Mouse (Mus musculus) limb, embryonic 12.5 days (tissue): Measurements from ENCODE around the gene Gtpbp2. TPM values are rescaled to one million over a fixed set of nuclear protein-coding genes. Genes with fewer than 3 reads are reported as not detected.

Experiments used
- ATAC-seq: fragments of 200-750 bp; cut with Nextera tagmentation; 2 replicates; pipeline ENCODE4 v1.8.0; 2017; ENCODE audit warnings: low read depth, moderate TSS enrichment; ENCODE audit not compliant: insufficient number of reproducible peaks, insufficient read depth, low FRiP score, low TSS enrichment
- H3K27ac ChIP-seq: fragments of 300-500 bp; sonication (generic); 2 replicates; pipeline ENCODE4 v1.5.1; 2016; ENCODE audit warnings: mild to moderate bottlenecking, moderate library complexity
- H3K27me3 ChIP-seq: fragments of 300-500 bp; sonication (generic); 2 replicates; pipeline ENCODE4 v1.6.1; 2016; ENCODE audit warnings: mild to moderate bottlenecking, moderate library complexity
- H3K36me3 ChIP-seq: fragments of 300-500 bp; sonication (generic); 2 replicates; pipeline ENCODE4 v1.6.1; 2016; ENCODE audit warnings: mild to moderate bottlenecking, moderate library complexity
- H3K4me1 ChIP-seq: fragments of 300-500 bp; sonication (generic); replicated peaks from 2 replicates; pipeline ENCODE4 v1.6.1; 2016
- H3K4me2 ChIP-seq: fragments of 300-500 bp; sonication (generic); 2 replicates; pipeline ENCODE4 v1.6.1; 2016; ENCODE audit warnings: mild to moderate bottlenecking, moderate library complexity
- H3K4me3 ChIP-seq: fragments of 300-500 bp; sonication (generic); replicated peaks from 2 replicates; pipeline ENCODE4 v1.5.1; 2016; ENCODE audit warnings: mild to moderate bottlenecking
- H3K9ac ChIP-seq: fragments of 300-500 bp; sonication (generic); replicated peaks from 2 replicates; pipeline ENCODE4 v1.6.1; 2016; ENCODE audit warnings: mild to moderate bottlenecking, moderate library complexity
- H3K9me3 ChIP-seq: fragments of 300-500 bp; sonication (generic); 2 replicates; pipeline ENCODE4 v1.6.1; 2016; ENCODE audit warnings: mild to moderate bottlenecking, moderate library complexity
- WGBS: fragments of 180-500 bp; shearing (Covaris S2); methylation state at CpG from one replicate; pipeline ENCODE4 v1.1.7; 2016; 5-methylcytosine and 5-hydroxymethylcytosine counted together
- polyA plus RNA-seq: library from polyadenylated mRNA; unstranded; fragments of >200 nt; fragmentation: Nextera tagmentation; extraction: Ambion mirVana; gene quantifications from 2 replicates; pipeline ENCODE4 v1.2.1, GENCODE M21; 2016

Gtpbp2 gene
- polyA plus RNA-seq, result 46.5 and 51.0 TPM in 2 replicates

DNA sequence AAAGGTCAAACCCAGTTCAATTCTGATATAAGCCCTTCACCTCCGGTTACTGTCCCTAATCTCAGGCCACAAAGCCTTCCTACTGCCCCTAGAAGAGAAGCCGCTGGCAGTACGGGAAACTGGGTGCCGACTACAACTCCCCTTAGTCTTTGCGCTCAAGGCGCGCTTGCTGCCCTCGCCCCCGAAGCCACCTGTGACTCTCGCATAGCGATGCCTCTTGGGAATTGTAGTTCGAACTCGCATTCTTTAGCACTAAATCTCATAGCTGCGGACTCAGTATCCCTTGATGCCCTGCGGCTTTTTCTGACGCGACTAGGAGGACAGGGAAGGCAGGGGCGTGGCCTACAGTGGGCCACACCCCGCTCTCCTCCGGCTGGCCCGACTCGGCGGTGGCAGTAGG is at the start of gene Gtpbp2:
Gene Gtpbp2 (plus strand): TSS at position 347 of the 400 bp plus-strand sequence.
- Histone ChIP-seq H3K36me3 (peaks cover 30% of the 10 kb centered on the region), H3K27ac (peak within 1 kb of the TSS; percentile 89), H3K4me2 (peak within 1 kb of the TSS; percentile 83), H3K9me3 (no peaks in the 10 kb centered on the region), H3K27me3 (no peaks in the 10 kb centered on the region), H3K9ac (peak within 1 kb of the TSS; percentile 67), H3K4me3 (peak within 1 kb of the TSS; percentile 73), H3K4me1 (peaks cover 22% of the 10 kb centered on the region)
- 1% methylated on average over 23 of the region's 23 CpGs for WGBS
- ATAC-seq, result peak; percentile 92

DNA sequence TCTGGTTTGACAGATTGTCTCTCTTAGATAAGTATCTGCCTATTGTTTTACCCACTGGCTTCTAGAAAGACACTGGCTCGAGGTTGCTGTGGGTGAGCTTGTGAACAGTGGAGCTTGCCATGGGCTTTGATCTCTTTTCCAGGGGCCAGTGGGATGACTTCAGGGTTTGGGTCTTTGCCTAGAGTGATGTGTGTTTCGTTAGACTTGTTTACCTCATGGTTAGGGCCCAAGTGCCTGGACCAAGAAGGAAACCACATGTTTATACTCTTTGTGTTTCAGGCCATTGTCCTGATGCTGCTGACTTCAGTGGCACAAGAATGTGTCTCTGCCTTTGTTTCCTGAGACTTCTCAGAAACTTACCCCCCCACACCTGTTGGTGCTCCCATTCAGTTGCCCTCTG is 45.3 kb upstream of the Gtpbp2 start:
- H3K9ac ChIP-seq, result 0 out of 2 replicates have a peak overlapping the region, but pooled peaks have one; percentile 31
- H3K9me3 ChIP-seq, result no peaks in the 10 kb centered on the region
- H3K27ac ChIP-seq, result peak overlapping the region; percentile 79
- H3K4me3 ChIP-seq, result no peak overlapping the region
- H3K4me1 ChIP-seq, result peaks cover 45% of the 10 kb centered on the region
- ATAC-seq, result no peak
- no peaks in the 10 kb centered on the region for H3K27me3 ChIP-seq
- H3K4me2 ChIP-seq, result peak overlapping the region; percentile 9; the same call in 1 of the 2 replicates
- WGBS, result 43% methylated on average over 2 of the region's 2 CpGs
- H3K36me3 ChIP-seq, result peaks cover 54% of the 10 kb centered on the region

DNA sequence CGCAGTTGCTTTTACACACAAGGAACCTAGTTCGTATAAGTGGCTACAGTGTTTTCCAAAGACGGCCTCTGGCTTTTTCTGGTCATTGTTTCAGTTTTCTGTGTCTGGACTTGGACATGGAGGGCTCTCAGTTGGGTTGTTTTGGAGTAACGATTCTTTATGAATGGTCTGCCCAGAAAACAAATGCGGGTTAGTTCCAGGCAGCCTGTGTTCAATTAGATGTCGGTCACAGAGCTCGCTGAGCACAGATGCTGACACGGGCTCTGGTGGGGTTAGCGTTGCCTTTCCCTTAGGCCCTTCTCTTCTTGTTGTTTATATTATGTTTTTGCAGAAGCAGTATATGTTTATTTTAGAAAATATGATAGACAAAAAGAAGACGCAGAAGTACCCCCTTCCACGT is 44.7 kb upstream of the Gtpbp2 start:
- 41% methylated on average over 11 of the region's 11 CpGs for WGBS
- Histone ChIP-seq H3K9ac (no peak overlapping the region), H3K4me3 (no peak overlapping the region), H3K4me2 (peak overlapping the region; percentile 9; the same call in 1 of the 2 replicates), H3K27ac (peak overlapping the region; percentile 79), H3K27me3 (no peaks in the 10 kb centered on the region), H3K36me3 (peaks cover 55% of the 10 kb centered on the region), H3K4me1 (peaks cover 45% of the 10 kb centered on the region), H3K9me3 (no peaks in the 10 kb centered on the region)
- ATAC-seq, result no peak

DNA sequence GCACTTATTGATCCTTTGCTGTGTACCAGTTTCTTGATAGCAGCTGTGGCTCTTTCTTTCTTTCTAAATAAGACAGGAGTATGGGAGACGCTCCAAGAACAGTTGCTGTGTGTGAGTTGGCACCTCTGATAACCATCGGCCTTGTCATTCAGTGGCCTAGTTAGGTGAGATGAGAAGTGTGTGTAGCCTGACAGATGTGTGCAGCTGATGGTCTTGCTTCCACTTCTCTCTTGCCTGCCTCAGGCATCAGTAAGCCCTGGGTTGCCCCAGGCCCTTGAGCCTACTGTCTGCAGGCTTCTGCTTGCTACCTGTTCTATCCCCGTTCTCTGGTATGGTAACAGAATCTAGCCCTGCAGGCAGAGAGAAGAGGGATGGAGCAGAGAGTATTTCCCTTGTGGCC is 44.0 kb upstream of the Gtpbp2 start:
- ATAC-seq, result no peak
- 0 out of 2 replicates have a peak overlapping the region, but pooled peaks have one; percentile 18 for H3K9ac ChIP-seq
- H3K4me2 ChIP-seq, result no peak overlapping the region
- no peaks in the 10 kb centered on the region for H3K9me3 ChIP-seq
- no peak overlapping the region for H3K4me3 ChIP-seq
- H3K36me3 ChIP-seq, result peaks cover 55% of the 10 kb centered on the region
- H3K27ac ChIP-seq, result 0 out of 2 replicates have a peak overlapping the region, but pooled peaks have one; percentile 79
- WGBS, result 79% methylated on average over 3 of the region's 3 CpGs
- peaks cover 39% of the 10 kb centered on the region for H3K4me1 ChIP-seq
- H3K27me3 ChIP-seq, result no peaks in the 10 kb centered on the region

DNA sequence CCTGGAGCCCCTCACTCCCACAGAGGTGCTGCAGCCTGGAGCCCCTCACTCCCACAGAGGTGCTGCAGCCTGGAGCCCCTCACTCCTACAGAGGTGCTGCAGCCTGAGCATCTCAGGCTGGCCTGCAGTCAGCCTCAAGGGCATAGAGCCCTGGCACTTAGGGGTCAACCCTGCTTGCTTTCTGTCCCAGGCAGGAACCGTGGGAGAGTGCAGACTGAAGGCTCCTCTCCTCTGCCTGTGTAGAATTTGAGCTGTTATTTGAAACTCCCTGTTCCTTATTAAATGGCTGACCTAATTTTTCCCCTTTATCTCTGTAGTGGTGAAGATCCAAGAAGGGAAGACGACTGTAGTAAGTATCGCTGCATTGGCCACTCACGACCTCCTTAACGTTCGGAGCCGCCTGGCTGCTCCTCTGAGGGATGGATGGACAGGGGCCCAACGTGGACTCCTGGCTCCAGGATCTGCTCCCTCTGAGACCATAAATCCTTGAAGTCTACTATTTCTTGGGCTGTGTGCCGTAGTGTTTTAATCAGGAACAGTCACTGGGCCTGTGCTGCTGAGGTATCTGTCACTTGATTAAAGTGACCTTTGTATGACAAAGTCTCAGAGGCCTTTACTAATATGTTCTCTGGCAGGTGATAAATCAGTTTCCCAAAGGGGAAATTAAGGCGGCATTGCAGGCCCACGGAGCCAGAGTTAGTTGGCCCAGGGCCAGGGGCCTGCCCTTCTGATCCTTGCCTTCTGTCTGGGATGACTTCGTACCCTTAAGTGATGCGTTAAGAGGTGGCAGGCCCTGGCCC is 43.0 kb upstream of the Gtpbp2 start:
- Histone ChIP-seq H3K27ac (peak overlapping the region; percentile 66; the same call in 1 of the 2 replicates), H3K27me3 (no peaks in the 10 kb centered on the region), H3K9ac (no peak overlapping the region), H3K36me3 (peaks cover 62% of the 10 kb centered on the region), H3K9me3 (no peaks in the 10 kb centered on the region), H3K4me2 (no peak overlapping the region), H3K4me1 (peaks cover 39% of the 10 kb centered on the region), H3K4me3 (no peak overlapping the region)
- no peak for ATAC-seq
- WGBS, result 32% methylated on average over 13 of the region's 13 CpGs

DNA sequence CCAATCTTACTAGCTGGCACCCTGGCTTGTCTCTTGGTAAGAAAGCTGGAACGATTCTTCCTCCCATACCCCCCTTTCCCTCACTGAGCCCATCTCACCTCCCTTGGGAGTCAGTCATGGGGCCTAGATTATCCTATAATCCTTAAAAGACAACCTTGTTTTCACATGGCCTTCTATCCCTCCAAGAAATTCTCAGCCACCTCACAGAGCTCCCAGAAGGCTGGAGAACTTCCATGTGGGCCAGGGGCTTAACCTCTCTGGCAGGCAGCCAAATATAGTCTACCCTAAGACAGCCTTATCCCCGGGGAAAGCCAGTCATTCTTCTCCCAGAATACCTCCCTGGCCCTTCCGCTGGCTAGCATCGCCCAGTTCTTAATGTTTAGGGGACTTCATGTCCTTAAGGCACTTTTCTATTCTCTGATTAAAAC is 42.4 kb upstream of the Gtpbp2 start:
- Histone ChIP-seq H3K4me3 (no peak overlapping the region), H3K27me3 (no peaks in the 10 kb centered on the region), H3K4me2 (no peak overlapping the region), H3K36me3 (peaks cover 65% of the 10 kb centered on the region), H3K4me1 (peaks cover 39% of the 10 kb centered on the region), H3K27ac (peak overlapping the region; percentile 32; the same call in 1 of the 2 replicates), H3K9ac (no peak overlapping the region), H3K9me3 (no peaks in the 10 kb centered on the region)
- ATAC-seq, result no peak
- WGBS, result 55% methylated on average over 4 of the region's 4 CpGs

DNA sequence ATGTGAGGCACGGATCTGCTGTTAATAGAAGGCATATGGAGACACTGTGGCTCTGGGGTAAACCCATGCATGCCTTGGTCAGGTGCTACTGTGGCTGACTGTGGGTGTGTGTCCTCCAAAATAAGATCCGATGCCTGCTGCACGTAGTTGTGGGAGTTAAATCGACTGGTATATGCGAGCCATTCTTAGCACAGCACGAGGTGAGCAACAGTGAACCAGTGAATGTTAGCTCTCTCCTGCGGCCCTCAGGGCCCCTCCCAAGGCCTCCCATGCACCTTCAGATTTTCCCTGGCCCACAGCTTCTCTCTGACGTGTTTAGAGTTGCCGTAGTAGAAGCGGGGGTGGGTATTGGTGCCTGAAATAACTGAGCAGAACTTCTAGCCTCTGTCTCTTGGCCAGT is 41.2 kb upstream of the Gtpbp2 start:
- Histone ChIP-seq H3K9ac (no peak overlapping the region), H3K4me2 (no peak overlapping the region), H3K4me3 (no peak overlapping the region), H3K27me3 (no peaks in the 10 kb centered on the region), H3K9me3 (no peaks in the 10 kb centered on the region), H3K27ac (no peak overlapping the region), H3K4me1 (peaks cover 35% of the 10 kb centered on the region), H3K36me3 (peaks cover 74% of the 10 kb centered on the region)
- ATAC-seq, result no peak
- WGBS, result 85% methylated on average over 10 of the region's 10 CpGs

DNA sequence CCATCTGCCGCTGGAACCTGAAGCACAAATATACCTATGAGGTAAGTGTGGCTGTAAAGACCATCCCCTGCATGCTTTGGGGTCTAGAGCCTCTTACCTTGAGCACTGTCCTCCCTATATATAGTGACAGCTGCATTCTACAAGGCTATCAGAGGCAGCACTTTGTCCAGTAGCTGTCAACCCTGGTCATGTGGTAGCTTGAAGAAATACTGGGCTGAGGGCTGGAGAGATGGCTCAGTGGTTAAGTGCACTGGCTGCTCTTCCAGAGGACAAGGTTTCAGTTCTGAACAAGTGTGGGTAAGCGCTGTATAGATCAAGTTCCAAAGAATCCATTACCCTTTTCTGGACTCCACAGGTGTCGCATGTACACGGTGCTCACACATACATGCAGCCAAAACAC is 38.0 kb upstream of the Gtpbp2 start:
- WGBS, result 94% methylated on average over 4 of the region's 4 CpGs
- Histone ChIP-seq H3K4me2 (no peak overlapping the region), H3K4me1 (peaks cover 8% of the 10 kb centered on the region), H3K27ac (no peak overlapping the region), H3K4me3 (no peak overlapping the region), H3K9me3 (no peaks in the 10 kb centered on the region), H3K27me3 (no peaks in the 10 kb centered on the region), H3K9ac (no peak overlapping the region), H3K36me3 (peaks cover 84% of the 10 kb centered on the region)
- no peak for ATAC-seq

DNA sequence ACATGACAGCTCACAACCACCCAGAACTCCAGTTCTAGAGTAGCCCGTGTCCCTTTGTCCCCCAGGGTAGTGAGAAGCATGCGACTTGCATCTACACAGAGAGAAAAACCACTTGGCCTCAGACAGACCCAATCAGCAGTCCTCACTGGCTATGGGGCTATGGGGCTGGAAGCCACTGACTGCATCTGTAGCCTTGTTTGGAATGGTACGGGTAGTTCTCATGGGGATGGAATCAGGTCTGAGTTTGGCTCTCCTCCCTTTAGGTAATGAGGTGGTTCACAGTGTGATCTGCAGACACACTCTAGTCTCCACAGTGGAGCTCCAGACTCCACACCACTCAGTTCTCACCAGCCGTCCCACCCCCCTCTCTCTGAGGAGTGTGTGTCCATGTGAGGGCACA is 37.5 kb upstream of the Gtpbp2 start:
- no peak overlapping the region for H3K9ac ChIP-seq
- no peak for ATAC-seq
- peaks cover 84% of the 10 kb centered on the region for H3K36me3 ChIP-seq

DNA sequence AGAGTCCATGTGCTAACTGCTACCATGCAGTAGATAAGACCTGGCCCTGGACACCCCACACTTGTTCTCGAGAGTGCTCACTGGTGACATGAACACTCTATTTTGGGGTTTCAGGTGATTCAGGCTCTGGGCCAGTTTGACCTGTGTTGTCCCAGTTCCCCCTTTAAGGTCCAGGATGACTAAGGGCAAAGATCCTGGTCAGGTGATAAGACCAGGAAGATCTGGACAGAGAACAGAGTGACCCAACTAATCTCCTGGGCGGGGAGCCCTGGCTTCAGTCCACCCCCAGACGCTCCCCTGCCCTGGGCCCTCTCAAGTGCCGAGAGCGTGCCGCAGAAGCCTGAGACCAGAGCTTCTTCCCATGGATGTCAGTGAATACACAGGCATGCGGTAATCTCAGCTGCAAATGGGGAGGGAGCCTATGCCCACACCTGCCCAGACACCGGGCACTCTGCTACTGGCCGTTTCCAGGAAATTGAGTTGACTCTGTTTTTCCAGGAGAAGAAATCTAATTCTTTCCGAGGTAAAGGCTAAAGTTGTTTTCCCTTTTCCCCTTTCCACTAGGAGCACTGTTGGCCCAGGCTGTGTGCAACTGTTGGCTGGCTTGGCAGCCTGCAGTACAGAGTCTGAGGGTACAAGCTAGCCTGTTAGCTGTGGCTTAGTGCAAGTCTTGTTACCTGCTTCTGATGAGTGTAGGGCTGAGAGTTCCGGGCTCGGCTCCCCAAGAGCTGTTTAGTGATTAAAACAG is 36.7 kb upstream of the Gtpbp2 start:
- 90% methylated on average over 12 of the region's 12 CpGs for WGBS
- Histone ChIP-seq H3K36me3 (peaks cover 85% of the 10 kb centered on the region), H3K4me2 (no peak overlapping the region), H3K4me1 (no peaks in the 10 kb centered on the region), H3K4me3 (no peak overlapping the region), H3K9ac (no peak overlapping the region), H3K9me3 (no peaks in the 10 kb centered on the region), H3K27ac (no peak overlapping the region), H3K27me3 (no peaks in the 10 kb centered on the region)
- ATAC-seq, result no peak

More for the DNA sequence above, 37.5 kb upstream of the Gtpbp2 start:
- Histone ChIP-seq H3K27me3 (no peaks in the 10 kb centered on the region), H3K27ac (no peak overlapping the region), H3K4me3 (no peak overlapping the region), H3K4me1 (peaks cover 3% of the 10 kb centered on the region), H3K9me3 (no peaks in the 10 kb centered on the region), H3K4me2 (no peak overlapping the region)
- WGBS, result 90% methylated on average over 4 of the region's 4 CpGs

DNA sequence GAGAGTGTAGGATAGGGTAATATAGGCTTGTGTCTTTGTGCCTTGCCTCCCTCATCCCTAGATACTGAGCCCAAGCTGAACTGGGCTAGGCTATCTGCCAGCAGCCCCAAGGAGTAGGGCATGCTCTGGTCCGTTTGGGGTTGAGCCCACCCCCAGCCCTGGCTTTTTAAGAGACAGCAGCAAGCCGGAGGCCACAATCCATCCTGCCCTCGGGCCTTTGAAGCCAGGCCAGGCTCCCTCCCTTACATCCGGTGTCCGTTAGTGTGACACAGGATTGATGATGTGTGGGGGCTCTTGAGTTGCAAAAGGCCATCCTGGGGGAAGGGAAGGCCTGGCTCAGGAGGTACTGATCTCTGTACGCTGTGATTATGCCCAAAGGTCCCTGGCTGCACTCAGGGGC is 34.2 kb upstream of the Gtpbp2 start:
- no peak for ATAC-seq
- peaks cover 82% of the 10 kb centered on the region for H3K36me3 ChIP-seq
- H3K9me3 ChIP-seq, result no peaks in the 10 kb centered on the region

More for the DNA sequence above, 34.2 kb upstream of the Gtpbp2 start:
- no peaks in the 10 kb centered on the region for H3K27me3 ChIP-seq
- no peak overlapping the region for H3K4me3 ChIP-seq
- H3K4me2 ChIP-seq, result no peak overlapping the region
- no peak overlapping the region for H3K9ac ChIP-seq
- no peak overlapping the region for H3K27ac ChIP-seq
- WGBS, result 18% methylated on average over 6 of the region's 6 CpGs
- H3K4me1 ChIP-seq, result no peaks in the 10 kb centered on the region
